Mouse (Mus musculus) embryonic facial prominence, embryonic 12.5 days (tissue): Measurements from ENCODE around the gene Olfr231. TPM values are rescaled to one million over a fixed set of nuclear protein-coding genes. Genes with fewer than 3 reads are reported as not detected.

ENCODE experiments used
- ATAC-seq: fragments of 200-750 bp; cut with Nextera tagmentation; 2 replicates; pipeline ENCODE4 v1.8.0; 2017; ENCODE audit not compliant: insufficient number of reproducible peaks, insufficient read depth, low FRiP score, low TSS enrichment
- H3K27ac ChIP-seq: fragments of 300-500 bp; sonication (generic); 2 replicates; pipeline ENCODE4 v1.5.1; 2016; ENCODE audit warnings: mild to moderate bottlenecking
- H3K27me3 ChIP-seq: fragments of 300-500 bp; sonication (generic); 2 replicates; pipeline ENCODE4 v1.6.1; 2016; ENCODE audit warnings: mild to moderate bottlenecking, moderate library complexity
- H3K36me3 ChIP-seq: fragments of 300-500 bp; sonication (generic); 2 replicates; pipeline ENCODE4 v1.6.1; 2016; ENCODE audit warnings: mild to moderate bottlenecking
- H3K4me1 ChIP-seq: fragments of 300-500 bp; sonication (generic); 2 replicates; pipeline ENCODE4 v1.6.1; 2016
- H3K4me2 ChIP-seq: fragments of 300-500 bp; sonication (generic); replicated peaks from 2 replicates; pipeline ENCODE4 v1.6.1; 2016; ENCODE audit warnings: mild to moderate bottlenecking, moderate library complexity
- H3K4me3 ChIP-seq: fragments of 300-500 bp; sonication (generic); 2 replicates; pipeline ENCODE4 v1.5.1; 2016; ENCODE audit warnings: mild to moderate bottlenecking
- H3K9ac ChIP-seq: fragments of 300-500 bp; sonication (generic); 2 replicates; pipeline ENCODE4 v1.6.1; 2016; ENCODE audit warnings: mild to moderate bottlenecking, moderate library complexity
- H3K9me3 ChIP-seq: fragments of 300-500 bp; sonication (generic); 2 replicates; pipeline ENCODE4 v1.6.1; 2016; ENCODE audit warnings: mild to moderate bottlenecking, moderate library complexity
- whole genome bisulfite sequencing: fragments of 180-500 bp; shearing (Covaris S2); methylation state at CpG from one replicate; pipeline ENCODE4 v1.1.7; 2016; 5-methylcytosine and 5-hydroxymethylcytosine counted together
- polyA plus RNA-seq: library from polyadenylated mRNA; unstranded; fragments of >200 nt; fragmentation: Nextera tagmentation; extraction: Ambion mirVana; gene quantifications from 2 replicates; pipeline ENCODE4 v1.2.1, GENCODE M21; 2016

The Olfr231 gene
- polyA plus RNA-seq, 1 experiment from 2014 or later: 0.79 TPM

- H3K9me3 ChIP-seq: no peaks in the 10 kb centered on the region
- no peaks in the 10 kb centered on the region for H3K27me3 ChIP-seq
- no peak within 1 kb of the TSS for H3K9ac ChIP-seq
- no peaks in the 10 kb centered on the region for H3K36me3 ChIP-seq
- ATAC-seq: no peak
- H3K4me1 ChIP-seq: no peaks in the 10 kb centered on the region
- H3K27ac ChIP-seq: no peak within 1 kb of the TSS
- WGBS: 88% methylated on average over 2 of the region's 2 CpGs
- H3K4me2 ChIP-seq: no peak within 1 kb of the TSS
- no peak within 1 kb of the TSS for H3K4me3 ChIP-seq
Observed at GRCm38 (mm10) chr1:174084031-174084430, 36.9 kb downstream of the Olfr231 start, which contains the start of gene Olfr429. Gene Olfr429, plus strand, starts transcription at chr1:174084331.

- Histone ChIP-seq H3K27ac (no peak within 1 kb of the TSS), H3K9me3 (no peaks in the 10 kb centered on the region), H3K27me3 (no peaks in the 10 kb centered on the region), H3K9ac (no peak within 1 kb of the TSS), H3K36me3 (no peaks in the 10 kb centered on the region), H3K4me2 (no peak within 1 kb of the TSS), H3K4me3 (no peak within 1 kb of the TSS), H3K4me1 (no peaks in the 10 kb centered on the region)
- ATAC-seq: no peak
- 82% methylated on average over 3 of the region's 3 CpGs for WGBS
Observed at GRCm38 (mm10) chr1:174066305-174066704, 54.7 kb downstream of the Olfr231 start, which contains the start of gene Olfr430. Gene Olfr430, plus strand, starts transcription at chr1:174066605.

Other genes with a start within 250 kb of the Olfr231 start
- 0.45 and 0.52 TPM in 2 replicates for gene Ifi211, start 208.1 kb downstream of the Olfr231 start, polyA plus RNA-seq
- gene Mndal, start 178.7 kb downstream of the Olfr231 start, polyA plus RNA-seq: 0.67 and 0.74 TPM in 2 replicates
- 0.20 and 0.40 TPM in 2 replicates for gene Ifi203, start 178.5 kb downstream of the Olfr231 start, polyA plus RNA-seq
- 0.09 and 0.43 TPM in 2 replicates for gene Ifi202b, start 138.4 kb downstream of the Olfr231 start, polyA plus RNA-seq
- gene Ifi205, start 89.4 kb downstream of the Olfr231 start, polyA plus RNA-seq: not detected in 2 replicates
- 0.06 and 0.09 TPM in 2 replicates for gene Olfr433, start 80.5 kb downstream of the Olfr231 start, polyA plus RNA-seq
- not detected in 2 replicates for gene Olfr432, start 72.0 kb downstream of the Olfr231 start, polyA plus RNA-seq
- gene Olfr430, start 54.6 kb downstream of the Olfr231 start, polyA plus RNA-seq: 0.09 TPM in 1 of 2 replicates, not detected in the other
- not detected in 2 replicates for gene Olfr429, start 36.8 kb downstream of the Olfr231 start, polyA plus RNA-seq
- gene Olfr427, start 24.3 kb downstream of the Olfr231 start, polyA plus RNA-seq: not detected in 2 replicates
- gene Olfr424, start 10.4 kb upstream of the Olfr231 start, polyA plus RNA-seq: not detected in 2 replicates
- gene Olfr420, start 34.5 kb upstream of the Olfr231 start, polyA plus RNA-seq: 0.08 TPM in 1 of 2 replicates, not detected in the other
- gene Spta1, start 51.6 kb upstream of the Olfr231 start, polyA plus RNA-seq: 0.93 and 1.3 TPM in 2 replicates
- not detected in 2 replicates for gene Olfr419, start 130.9 kb upstream of the Olfr231 start, polyA plus RNA-seq
- not detected in 2 replicates for gene Mptx1, start 209.4 kb upstream of the Olfr231 start, polyA plus RNA-seq
- not detected in 2 replicates for gene Olfr417, start 244.0 kb upstream of the Olfr231 start, polyA plus RNA-seq